Mouse (Mus musculus) lung, postnatal 0 days (tissue): ENCODE results near the gene Gpc4. TPM values are rescaled to one million over a fixed set of nuclear protein-coding genes. Genes with fewer than 3 reads are reported as not detected.

Experiments used
- ATAC-seq: fragments of 200-750 bp; cut with Nextera tagmentation; 2 replicates; pipeline ENCODE4 v1.8.0; 2017; ENCODE audit warnings: moderate library complexity
- DNase-seq: peaks from one replicate; pipeline ENCODE4 v3.0.0-alpha.2; 2016; ENCODE audit warnings: low spot score
- H3K27ac ChIP-seq: fragments of 300-500 bp; sonication (generic); 2 replicates; pipeline ENCODE4 v1.5.1; 2014; ENCODE audit warnings: antibody characterized with exemption, mild to moderate bottlenecking, low read length, mixed read lengths
- H3K27me3 ChIP-seq: fragments of 300-500 bp; sonication (generic); replicated peaks from 2 replicates; pipeline ENCODE4 v1.6.1; 2014; ENCODE audit warnings: low read length, mixed read lengths; ENCODE audit not compliant: insufficient read depth
- H3K36me3 ChIP-seq: fragments of 300-500 bp; sonication (generic); 2 replicates; pipeline ENCODE4 v1.6.1; 2014; ENCODE audit warnings: low read length, mixed read lengths; ENCODE audit not compliant: insufficient read depth
- H3K4me1 ChIP-seq: fragments of 300-500 bp; sonication (generic); 2 replicates; pipeline ENCODE4 v1.6.1; 2014; ENCODE audit warnings: antibody characterized with exemption, low read depth, low read length, mixed read lengths; ENCODE audit not compliant: insufficient read depth
- H3K4me2 ChIP-seq: fragments of 300-500 bp; sonication (generic); replicated peaks from 2 replicates; pipeline ENCODE4 v1.6.1; 2014; ENCODE audit warnings: low read depth, mild to moderate bottlenecking, low read length, moderate library complexity, mixed read lengths
- H3K4me3 ChIP-seq: fragments of 300-500 bp; sonication (generic); 2 replicates; pipeline ENCODE4 v1.5.1; 2014; ENCODE audit warnings: low read depth, low read length
- H3K9ac ChIP-seq: fragments of 300-500 bp; sonication (generic); replicated peaks from 2 replicates; pipeline ENCODE4 v1.6.1; 2014; ENCODE audit warnings: low read depth, mild to moderate bottlenecking
- H3K9me3 ChIP-seq: fragments of 300-500 bp; sonication (generic); 2 replicates; pipeline ENCODE4 v1.6.1; 2016; ENCODE audit warnings: low read length, mixed read lengths
- CTCF ChIP-seq: IDR thresholded peaks from 2 replicates; pipeline ENCODE4 v1.5.1; 2016; ENCODE audit warnings: antibody characterized with exemption, mild to moderate bottlenecking
- EP300 ChIP-seq: IDR thresholded peaks from 2 replicates; pipeline ENCODE4 v1.6.1; 2016; ENCODE audit warnings: antibody characterized with exemption, mild to moderate bottlenecking, control low read depth
- WGBS: fragments of 180-500 bp; shearing (Covaris S2); extraction: QIAGEN DNeasy Blood & Tissue Kit; methylation state at CpG from one replicate; pipeline ENCODE4 v1.1.7; 2014; 5-methylcytosine and 5-hydroxymethylcytosine counted together
- polyA plus RNA-seq: library from polyadenylated mRNA; unstranded; fragments of >200 nt; fragmentation: Nextera tagmentation; extraction: Ambion mirVana; gene quantifications from 2 replicates; pipeline ENCODE4 v1.2.1, GENCODE M21; 2015

Gene Gpc4
- polyA plus RNA-seq, 1 experiment from 2014 or later = 28.3 TPM

- no peaks in the 10 kb centered on the region for H3K9me3 ChIP-seq
- 44% methylated on average over 5 of the region's 9 CpGs for WGBS
- TF ChIP-seq CTCF (no peak), EP300 (no peak)
- H3K27me3 ChIP-seq = no peaks in the 10 kb centered on the region
- H3K36me3 ChIP-seq = no peaks in the 10 kb centered on the region
- H3K27ac ChIP-seq = no peak overlapping the region
- H3K4me3 ChIP-seq = no peak overlapping the region
- no peak overlapping the region for H3K9ac ChIP-seq
- DNase-seq = no peak
- no peaks in the 10 kb centered on the region for H3K4me1 ChIP-seq
- ATAC-seq = no peak
- no peak overlapping the region for H3K4me2 ChIP-seq
These were observed 147.4 kb downstream of the Gpc4 start for GRCm38 (mm10) chrX:52017660-52018059.

Other genes with a start within 250 kb of the Gpc4 start
- gene 1700080O16Rik, start 192.5 kb downstream of the Gpc4 start, polyA plus RNA-seq = 0.10 TPM in 1 of 2 replicates, not detected in the other